9 mouse cellular contexts compared by ENCODE assay signal in the genomic region with DNA sequence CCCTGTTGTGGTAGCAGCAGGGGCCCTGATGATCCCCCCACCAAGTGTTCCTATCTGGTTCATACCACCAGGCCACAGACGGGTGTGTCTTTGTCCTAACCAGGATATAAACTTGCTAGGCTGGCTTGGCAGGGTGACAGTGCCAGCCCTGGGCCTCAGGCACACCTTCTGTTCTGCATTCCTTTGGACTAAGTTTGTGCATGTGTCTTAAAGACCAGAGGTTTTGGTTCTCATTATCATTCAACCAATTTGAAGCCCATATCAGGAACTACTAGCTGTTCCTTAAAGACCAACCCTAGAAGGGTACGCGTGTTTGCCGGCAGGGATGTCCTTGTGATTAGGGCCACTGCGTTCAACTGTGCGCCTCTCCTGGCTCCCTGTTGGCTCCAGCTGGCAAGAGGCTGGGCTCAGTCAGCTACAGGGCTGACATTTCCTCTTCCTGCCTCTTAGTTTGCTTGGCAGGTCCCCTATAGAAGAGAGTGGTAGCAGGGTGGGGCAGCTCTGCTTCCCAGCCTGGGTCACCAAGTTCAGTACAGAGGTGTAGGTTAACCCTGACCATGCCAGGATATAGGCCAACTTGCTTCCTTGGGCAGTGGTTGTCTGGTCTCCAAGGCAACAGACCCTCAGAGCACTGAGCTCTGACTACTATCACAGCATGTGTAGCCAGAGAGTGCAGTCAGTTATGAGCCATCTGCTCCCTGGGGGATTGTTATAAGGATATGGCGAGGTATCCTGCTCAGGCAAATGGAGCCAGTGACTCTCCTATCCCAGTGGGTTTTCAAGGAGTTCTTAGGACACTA. TPM values are rescaled to one million over a fixed set of nuclear protein-coding genes. Genes with fewer than 3 reads are reported as not detected.
DNase-seq lines count a peak whose midpoint lies in the region; ATAC-seq and TF ChIP-seq lines count a peak whose summit lies in the region.
"Had no signal": no experiment of that assay in that cellular context is flagged by ENCODE, and none has a peak within 500 bp of the region (broad histone marks: within the 10 kb centered on the region; RNA-seq: fewer than 3 reads in every experiment).

No protein-coding gene starts in this region.

- H3K4me1 ChIP-seq in midbrain, postnatal 0 days (ENCODE audit: insufficient read depth, low read length): peaks cover 11% of the 10 kb centered on the region; the same call in 1 of the 2 replicates
- H3K4me1 ChIP-seq in midbrain, embryonic 13.5 days (replicated peaks): peaks cover 22% of the 10 kb centered on the region
- H3K4me1 ChIP-seq in embryonic facial prominence, embryonic 14.5 days (ENCODE audit: control insufficient read depth, insufficient read depth, low read length): no peaks in the 10 kb centered on the region
- 0 out of 2 replicates have a peak, but pooled peaks cover 5% of the 10 kb centered on the region for H3K4me1 ChIP-seq in midbrain, embryonic 14.5 days (ENCODE audit: control insufficient read depth, insufficient read depth, low read length)

- TF ChIP-seq CTCF in midbrain, postnatal 0 days (IDR thresholded peaks at IDR 0.05): no peak

- no peak overlapping the region for H3K4me2 ChIP-seq in midbrain, postnatal 0 days (ENCODE audit: low read depth, low read length, poor library complexity, severe bottlenecking)
- H3K4me2 ChIP-seq in midbrain, embryonic 13.5 days (replicated peaks): no peak overlapping the region
- no peak overlapping the region for H3K4me2 ChIP-seq in embryonic facial prominence, embryonic 14.5 days (ENCODE audit: low read depth, low read length)
- no peak overlapping the region for H3K4me2 ChIP-seq in midbrain, embryonic 14.5 days (ENCODE audit: low read length)
- H3K4me2 ChIP-seq: limb, embryonic 12.5 days had no signal

- H3K9ac ChIP-seq in midbrain, postnatal 0 days (replicated peaks; ENCODE audit: low read length, poor library complexity, severe bottlenecking): no peak overlapping the region
- H3K9ac ChIP-seq in midbrain, embryonic 13.5 days (replicated peaks): no peak overlapping the region
- H3K9ac ChIP-seq in embryonic facial prominence, embryonic 14.5 days (ENCODE audit: low read depth, low read length): no peak overlapping the region
- no peak overlapping the region for H3K9ac ChIP-seq in midbrain, embryonic 14.5 days (replicated peaks; ENCODE audit: low read length)
- H3K9ac ChIP-seq: limb, embryonic 12.5 days had no signal

- peaks cover 25% of the 10 kb centered on the region for H3K27me3 ChIP-seq in midbrain, postnatal 0 days (ENCODE audit: insufficient read depth, low read length)
- peaks cover 43% of the 10 kb centered on the region for H3K27me3 ChIP-seq in midbrain, embryonic 13.5 days
- H3K27me3 ChIP-seq in embryonic facial prominence, embryonic 14.5 days (replicated peaks; ENCODE audit: control insufficient read depth, insufficient read depth, low read length): peaks cover 44% of the 10 kb centered on the region
- peaks cover 35% of the 10 kb centered on the region for H3K27me3 ChIP-seq in midbrain, embryonic 14.5 days (ENCODE audit: control insufficient read depth, insufficient read depth, low read length)

- peaks cover 37% of the 10 kb centered on the region for H3K36me3 ChIP-seq in midbrain, postnatal 0 days (ENCODE audit: insufficient read depth, low read length)
- H3K36me3 ChIP-seq in midbrain, embryonic 13.5 days: peaks cover 41% of the 10 kb centered on the region
- peaks cover 43% of the 10 kb centered on the region for H3K36me3 ChIP-seq in embryonic facial prominence, embryonic 14.5 days (ENCODE audit: control insufficient read depth, insufficient read depth, low read length)
- peaks cover 41% of the 10 kb centered on the region for H3K36me3 ChIP-seq in midbrain, embryonic 14.5 days (ENCODE audit: control insufficient read depth, insufficient read depth, low read length)

- peak; percentile 45 for DNase-seq in midbrain, postnatal 0 days (ENCODE audit: low spot score)
- peak; percentile 86 for DNase-seq in embryonic facial prominence, embryonic 14.5 days (ENCODE audit: low spot score)
- DNase-seq in kidney, postnatal 10 days: peak; percentile 53
- DNase-seq in frontal cortex, adult 2 months (ENCODE audit: extremely low spot score in 1 of 2, low spot score in 1 of 2): no peak
- DNase-seq in midbrain, embryonic 14.5 days: no peak
- DNase-seq in right cerebral cortex, adult 18-20 months: no peak

- H3K4me3 ChIP-seq in midbrain, postnatal 0 days (ENCODE audit: low read depth, low read length): no peak overlapping the region
- no peak overlapping the region for H3K4me3 ChIP-seq in midbrain, embryonic 13.5 days (replicated peaks)
- no peak overlapping the region for H3K4me3 ChIP-seq in embryonic facial prominence, embryonic 14.5 days (ENCODE audit: low read depth, low read length)
- H3K4me3 ChIP-seq in midbrain, embryonic 14.5 days (replicated peaks; ENCODE audit: low read depth, low read length): no peak overlapping the region
- H3K4me3 ChIP-seq: limb, embryonic 12.5 days had no signal

- H3K9me3 ChIP-seq in midbrain, postnatal 0 days (ENCODE audit: low read length): no peaks in the 10 kb centered on the region
- no peaks in the 10 kb centered on the region for H3K9me3 ChIP-seq in midbrain, embryonic 13.5 days
- no peaks in the 10 kb centered on the region for H3K9me3 ChIP-seq in embryonic facial prominence, embryonic 14.5 days (ENCODE audit: control insufficient read depth, low read length)
- H3K9me3 ChIP-seq in midbrain, embryonic 14.5 days (ENCODE audit: control insufficient read depth, low read length): no peaks in the 10 kb centered on the region
- H3K9me3 ChIP-seq: limb, embryonic 12.5 days had no signal

- 56% methylated on average over 7 of the region's 7 CpGs for WGBS in midbrain, postnatal 0 days
- 66% methylated on average over 7 of the region's 7 CpGs for WGBS in midbrain, embryonic 13.5 days
- 58% methylated on average over 7 of the region's 7 CpGs for WGBS in embryonic facial prominence, embryonic 14.5 days
- WGBS in midbrain, embryonic 14.5 days: 54% methylated on average over 7 of the region's 7 CpGs

- ATAC-seq in midbrain, postnatal 0 days (ENCODE audit: low FRiP score): 0 out of 2 replicates have a peak, but pooled peaks have one; percentile 1
- no peak for ATAC-seq in midbrain, embryonic 13.5 days
- peak; percentile 80 for ATAC-seq in embryonic facial prominence, embryonic 14.5 days (ENCODE audit: low read depth)
- peak; percentile 76 for ATAC-seq in megakaryocyte-erythroid progenitor cell, adult 5-6 weeks (replicated peaks; ENCODE audit: low FRiP score, low TSS enrichment, poor library complexity, severe bottlenecking)
- ATAC-seq in midbrain, embryonic 14.5 days (ENCODE audit: low FRiP score, low TSS enrichment): no peak

- H3K27ac ChIP-seq in midbrain, postnatal 0 days (ENCODE audit: low read depth, low read length): no peak overlapping the region
- H3K27ac ChIP-seq in midbrain, embryonic 13.5 days: no peak overlapping the region
- peak overlapping the region; percentile 81 for H3K27ac ChIP-seq in embryonic facial prominence, embryonic 14.5 days (replicated peaks; ENCODE audit: low read depth, low read length)
- no peak overlapping the region for H3K27ac ChIP-seq in midbrain, embryonic 14.5 days (replicated peaks; ENCODE audit: low read depth, low read length)
- H3K27ac ChIP-seq: limb, embryonic 12.5 days had no signal

RNA-seq across cellular contexts. Expression of gene Tmem210, which starts 0.9 kb away (rescaled TPM):
- not detected in 2 replicates for total RNA-seq in midbrain, postnatal 0 days (2014; rRNA removed)
- not detected in 2 replicates for polyA plus RNA-seq in midbrain, postnatal 0 days (2015; fragmentation: Nextera tagmentation; extraction: Ambion mirVana)
- not detected in 2 replicates for polyA plus RNA-seq in midbrain, embryonic 13.5 days (2015; fragmentation: Nextera tagmentation; extraction: Ambion mirVana)
- polyA plus RNA-seq in embryonic facial prominence, embryonic 14.5 days (2014; fragmentation: Nextera tagmentation; extraction: Ambion mirVana): not detected in 2 replicates
- not detected in 2 replicates for total RNA-seq in megakaryocyte-erythroid progenitor cell, adult 5-6 weeks (2014; fragmentation: Nextera tagmentation)
- total RNA-seq in megakaryocyte-erythroid progenitor cell, adult 5-6 weeks (2017): not detected in 2 replicates
- polyA plus RNA-seq in frontal cortex, adult 2 months (2012; rRNA removed): not detected in 2 replicates
- polyA plus RNA-seq in midbrain, embryonic 14.5 days (2014; fragmentation: Nextera tagmentation; extraction: Ambion mirVana): not detected in 2 replicates
- polyA plus RNA-seq: limb, embryonic 12.5 days had no signal

RNA-seq across cellular contexts. Expression of gene Lrrc26, which starts 2.7 kb away (rescaled TPM):
- total RNA-seq in midbrain, postnatal 0 days (2014; rRNA removed): not detected in 2 replicates
- 0.23 and 0.26 TPM in 2 replicates for polyA plus RNA-seq in midbrain, postnatal 0 days (2015; fragmentation: Nextera tagmentation; extraction: Ambion mirVana)
- polyA plus RNA-seq in midbrain, embryonic 13.5 days (2015; fragmentation: Nextera tagmentation; extraction: Ambion mirVana): 0.27 TPM in 1 of 2 replicates, not detected in the other
- polyA plus RNA-seq in embryonic facial prominence, embryonic 14.5 days (2014; fragmentation: Nextera tagmentation; extraction: Ambion mirVana): 2.3 and 5.1 TPM in 2 replicates
- total RNA-seq in megakaryocyte-erythroid progenitor cell, adult 5-6 weeks (2014; fragmentation: Nextera tagmentation): not detected in 2 replicates
- not detected in 2 replicates for total RNA-seq in megakaryocyte-erythroid progenitor cell, adult 5-6 weeks (2017)
- polyA plus RNA-seq in frontal cortex, adult 2 months (2012; rRNA removed): 0.15 TPM in 1 of 2 replicates, not detected in the other
- polyA plus RNA-seq in midbrain, embryonic 14.5 days (2014; fragmentation: Nextera tagmentation; extraction: Ambion mirVana): 0.30 TPM in 1 of 2 replicates, not detected in the other
- polyA plus RNA-seq: limb, embryonic 12.5 days had no signal

RNA-seq across cellular contexts. Expression of gene Anapc2, which starts 14.8 kb away (rescaled TPM):
- 35.0 and 39.3 TPM in 2 replicates for total RNA-seq in midbrain, postnatal 0 days (2014; rRNA removed)
- 103 and 107 TPM in 2 replicates for polyA plus RNA-seq in midbrain, postnatal 0 days (2015; fragmentation: Nextera tagmentation; extraction: Ambion mirVana)
- polyA plus RNA-seq in midbrain, embryonic 13.5 days (2015; fragmentation: Nextera tagmentation; extraction: Ambion mirVana): 147 and 149 TPM in 2 replicates
- 104 and 113 TPM in 2 replicates for polyA plus RNA-seq in embryonic facial prominence, embryonic 14.5 days (2014; fragmentation: Nextera tagmentation; extraction: Ambion mirVana)
- total RNA-seq in megakaryocyte-erythroid progenitor cell, adult 5-6 weeks (2014; fragmentation: Nextera tagmentation): 52.0 and 56.6 TPM in 2 replicates
- total RNA-seq in megakaryocyte-erythroid progenitor cell, adult 5-6 weeks (2017): 31.3 and 39.0 TPM in 2 replicates
- polyA plus RNA-seq in frontal cortex, adult 2 months (2012; rRNA removed): 69.9 and 79.0 TPM in 2 replicates
- polyA plus RNA-seq in midbrain, embryonic 14.5 days (2014; fragmentation: Nextera tagmentation; extraction: Ambion mirVana): 112 and 117 TPM in 2 replicates

RNA-seq across cellular contexts. Expression of gene Ssna1, which starts 14.8 kb away (rescaled TPM):
- 71.7 and 83.9 TPM in 2 replicates for total RNA-seq in midbrain, postnatal 0 days (2014; rRNA removed)
- polyA plus RNA-seq in midbrain, postnatal 0 days (2015; fragmentation: Nextera tagmentation; extraction: Ambion mirVana): 158 and 172 TPM in 2 replicates
- polyA plus RNA-seq in midbrain, embryonic 13.5 days (2015; fragmentation: Nextera tagmentation; extraction: Ambion mirVana): 205 and 216 TPM in 2 replicates
- 227 and 240 TPM in 2 replicates for polyA plus RNA-seq in embryonic facial prominence, embryonic 14.5 days (2014; fragmentation: Nextera tagmentation; extraction: Ambion mirVana)
- 183 and 205 TPM in 2 replicates for total RNA-seq in megakaryocyte-erythroid progenitor cell, adult 5-6 weeks (2014; fragmentation: Nextera tagmentation)
- 81.8 and 104 TPM in 2 replicates for total RNA-seq in megakaryocyte-erythroid progenitor cell, adult 5-6 weeks (2017)
- polyA plus RNA-seq in frontal cortex, adult 2 months (2012; rRNA removed): 75.4 and 86.0 TPM in 2 replicates
- 196 TPM in 2 replicates for polyA plus RNA-seq in midbrain, embryonic 14.5 days (2014; fragmentation: Nextera tagmentation; extraction: Ambion mirVana)

RNA-seq across cellular contexts. Expression of gene Tprn, which starts 24.6 kb away (rescaled TPM):
- total RNA-seq in midbrain, postnatal 0 days (2014; rRNA removed): 23.7 and 45.5 TPM in 2 replicates
- polyA plus RNA-seq in midbrain, postnatal 0 days (2015; fragmentation: Nextera tagmentation; extraction: Ambion mirVana): 17.8 and 18.1 TPM in 2 replicates
- 11.4 and 13.3 TPM in 2 replicates for polyA plus RNA-seq in midbrain, embryonic 13.5 days (2015; fragmentation: Nextera tagmentation; extraction: Ambion mirVana)
- 4.6 and 5.1 TPM in 2 replicates for polyA plus RNA-seq in embryonic facial prominence, embryonic 14.5 days (2014; fragmentation: Nextera tagmentation; extraction: Ambion mirVana)
- 17.5 and 27.4 TPM in 2 replicates for total RNA-seq in megakaryocyte-erythroid progenitor cell, adult 5-6 weeks (2014; fragmentation: Nextera tagmentation)
- total RNA-seq in megakaryocyte-erythroid progenitor cell, adult 5-6 weeks (2017): 9.8 and 15.0 TPM in 2 replicates
- 13.5 and 18.9 TPM in 2 replicates for polyA plus RNA-seq in frontal cortex, adult 2 months (2012; rRNA removed)
- polyA plus RNA-seq in midbrain, embryonic 14.5 days (2014; fragmentation: Nextera tagmentation; extraction: Ambion mirVana): 13.1 and 13.3 TPM in 2 replicates

Comparison
In these comparisons a context has a peak if more than half of its experiments do, and no peak if none do; other contexts are left out.
1. ATAC-seq: peak in midbrain, postnatal 0 days (single experiment), embryonic facial prominence, embryonic 14.5 days (single experiment) and megakaryocyte-erythroid progenitor cell, adult 5-6 weeks (single experiment); none in midbrain, embryonic 13.5 days (single experiment) and midbrain, embryonic 14.5 days (single experiment).
2. DNase-seq: peak in midbrain, postnatal 0 days (single experiment), embryonic facial prominence, embryonic 14.5 days (single experiment) and kidney, postnatal 10 days (single experiment); none in frontal cortex, adult 2 months (0 of 2), midbrain, embryonic 14.5 days (single experiment) and right cerebral cortex, adult 18-20 months (single experiment).